Mouse (Mus musculus) stomach, postnatal 0 days (tissue): ENCODE measurements around the gene Psmb9. TPM values are rescaled to one million over a fixed set of nuclear protein-coding genes. Genes with fewer than 3 reads are reported as not detected.
A peak's percentile ranks its signal among the peaks of the same experiment; 100 is the strongest.
"Not testable (repeated sequence)": the region's sequence is repeated elsewhere in the genome, so short reads cannot be mapped to it uniquely, and the experiment has no call there.

Source experiments
- ATAC-seq: fragments of 200-750 bp; cut with Nextera tagmentation; 2 replicates; pipeline ENCODE4 v1.8.0; 2017; ENCODE audit not compliant: low FRiP score, low TSS enrichment
- DNase-seq: peaks from one replicate; pipeline ENCODE4 v3.0.0-alpha.2; 2016; ENCODE audit warnings: low spot score
- H3K27ac ChIP-seq: fragments of 300-500 bp; sonication (generic); replicated peaks from 2 replicates; pipeline ENCODE4 v1.5.1; 2014; ENCODE audit warnings: mild to moderate bottlenecking, control low read depth
- H3K27me3 ChIP-seq: fragments of 300-500 bp; sonication (generic); 2 replicates; pipeline ENCODE4 v1.6.1; 2014; ENCODE audit warnings: low read length; ENCODE audit not compliant: control insufficient read depth, insufficient read depth
- H3K36me3 ChIP-seq: fragments of 300-500 bp; sonication (generic); 2 replicates; pipeline ENCODE4 v1.6.1; 2014; ENCODE audit warnings: low read length, mixed read lengths; ENCODE audit not compliant: control insufficient read depth, insufficient read depth
- H3K4me1 ChIP-seq: fragments of 300-500 bp; sonication (generic); replicated peaks from 2 replicates; pipeline ENCODE4 v1.6.1; 2014; ENCODE audit warnings: antibody characterized with exemption; ENCODE audit not compliant: control insufficient read depth, insufficient read depth
- H3K4me2 ChIP-seq: fragments of 300-500 bp; sonication (generic); replicated peaks from 2 replicates; pipeline ENCODE4 v1.6.1; 2014; ENCODE audit warnings: low read depth, mild to moderate bottlenecking, control low read depth, moderate library complexity
- H3K4me3 ChIP-seq: fragments of 300-500 bp; sonication (generic); 2 replicates; pipeline ENCODE4 v1.5.1; 2014; ENCODE audit warnings: low read depth, low read length, control low read depth
- H3K9ac ChIP-seq: fragments of 300-500 bp; sonication (generic); 2 replicates; pipeline ENCODE4 v1.6.1; 2014; ENCODE audit warnings: mild to moderate bottlenecking, low read length, control low read depth, mixed read lengths
- H3K9me3 ChIP-seq: fragments of 300-500 bp; sonication (generic); 2 replicates; pipeline ENCODE4 v1.6.1; 2016; ENCODE audit warnings: low read length; ENCODE audit not compliant: control insufficient read depth
- CTCF ChIP-seq: IDR thresholded peaks from 2 replicates; pipeline ENCODE4 v1.5.1; 2016; ENCODE audit warnings: antibody characterized with exemption, low read depth, mild to moderate bottlenecking, moderate library complexity
- EP300 ChIP-seq: optimal IDR thresholded peaks from 2 replicates; pipeline ENCODE3; 2016; ENCODE audit warnings: antibody characterized with exemption
- WGBS: fragments of 180-500 bp; shearing (Covaris S2); extraction: QIAGEN DNeasy Blood & Tissue Kit; methylation state at CpG from one replicate; pipeline ENCODE4 v1.1.7; 2014; 5-methylcytosine and 5-hydroxymethylcytosine counted together
- polyA plus RNA-seq: library from polyadenylated mRNA; unstranded; fragments of >200 nt; fragmentation: Nextera tagmentation; extraction: Ambion mirVana; gene quantifications from 2 replicates; pipeline ENCODE4 v1.2.1, GENCODE M21; 2015

Gene Psmb9
- polyA plus RNA-seq, 1 experiment from 2014 or later = 12.8 TPM

DNA sequence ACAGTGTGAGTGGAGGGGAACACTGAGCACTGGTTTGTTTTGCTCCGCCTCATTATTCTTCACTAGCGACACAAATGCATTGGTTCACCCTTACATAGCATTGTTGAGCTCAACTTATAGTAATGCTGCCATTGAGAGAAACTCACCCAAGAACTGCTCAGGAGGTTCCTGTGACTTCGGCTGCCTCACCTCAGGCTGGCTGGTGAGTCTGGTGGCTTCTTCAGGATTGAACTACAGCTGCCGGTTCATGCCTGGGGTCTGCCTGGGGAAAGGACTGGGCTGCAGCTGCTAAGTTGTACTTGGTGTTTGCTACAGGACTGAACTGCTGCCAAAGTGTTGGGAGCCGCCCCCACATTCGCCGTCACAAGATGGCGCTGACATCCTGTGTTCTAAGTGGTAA is 37.9 kb upstream of the Psmb9 start:
- WGBS = 95% methylated on average over 8 of the region's 8 CpGs

GRCm38 (mm10) chr17:34224816-34225215 is 37.3 kb upstream of the Psmb9 start:
- Histone ChIP-seq H3K27ac (no peak overlapping the region), H3K27me3 (no peaks in the 10 kb centered on the region), H3K9me3 (no peaks in the 10 kb centered on the region), H3K9ac (no peak overlapping the region), H3K36me3 (no peaks in the 10 kb centered on the region), H3K4me3 (no peak overlapping the region), H3K4me1 (no peaks in the 10 kb centered on the region), H3K4me2 (no peak overlapping the region)
- no peak for DNase-seq
- no peak for TF ChIP-seq CTCF
- no peak for TF ChIP-seq EP300
- ATAC-seq = no peak
- 93% methylated on average over 3 of the region's 3 CpGs for WGBS

More for the DNA sequence above, 37.9 kb upstream of the Psmb9 start:
- Histone ChIP-seq H3K4me3 (no peak overlapping the region), H3K27ac (no peak overlapping the region), H3K27me3 (no peaks in the 10 kb centered on the region), H3K4me1 (no peaks in the 10 kb centered on the region), H3K4me2 (no peak overlapping the region), H3K9me3 (no peaks in the 10 kb centered on the region), H3K36me3 (no peaks in the 10 kb centered on the region), H3K9ac (no peak overlapping the region)
- ATAC-seq (no peak), DNase-seq (no peak)
- TF ChIP-seq CTCF (no peak), EP300 (no peak)

DNA sequence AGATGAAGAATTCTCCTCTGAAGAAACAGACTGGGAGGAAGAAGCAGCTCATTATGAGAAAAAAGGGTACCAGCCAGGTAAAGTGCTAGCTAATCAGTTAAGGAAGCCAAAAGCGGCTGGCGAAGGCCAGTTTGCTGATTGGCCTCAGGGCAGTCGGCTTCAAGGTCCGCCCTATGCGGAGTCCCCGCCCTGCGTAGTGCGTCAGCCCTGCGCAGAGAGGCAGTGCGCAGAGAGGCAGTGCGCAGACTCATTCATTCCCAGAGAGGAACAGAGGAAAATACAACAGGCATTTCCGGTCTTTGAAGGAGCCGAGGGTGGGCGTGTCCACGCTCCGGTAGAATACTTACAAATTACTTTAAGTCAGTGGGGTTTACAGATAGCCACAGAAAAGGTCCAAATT is 32.8 kb upstream of the Psmb9 start:
- not testable (repeated sequence) for H3K9me3 ChIP-seq, H3K36me3 ChIP-seq, H3K4me2 ChIP-seq, H3K9ac ChIP-seq, DNase-seq, ATAC-seq, H3K27me3 ChIP-seq, H3K4me1 ChIP-seq, H3K4me3 ChIP-seq, H3K27ac ChIP-seq
- 100% methylated on average over 4 of the region's 16 CpGs for WGBS

DNA sequence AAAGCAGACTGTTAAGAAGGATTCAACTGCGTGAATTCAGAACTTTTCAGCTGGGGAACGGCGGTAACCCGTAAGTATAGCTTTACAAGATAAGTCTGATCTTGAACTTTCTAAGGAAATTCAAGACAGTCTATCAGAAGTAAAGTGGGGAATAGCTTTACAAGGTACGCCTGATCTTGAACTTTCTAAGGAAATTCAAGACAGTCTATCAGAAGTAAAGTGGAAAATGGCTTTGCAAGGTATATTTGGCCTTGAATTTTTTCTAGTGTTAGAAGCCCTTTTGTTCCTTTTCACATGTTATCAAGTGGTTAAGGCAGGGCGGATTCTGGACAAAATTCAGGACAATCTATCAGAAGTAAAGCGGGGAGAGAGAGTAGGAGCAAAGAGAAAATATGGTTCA is 32.2 kb upstream of the Psmb9 start:
- DNase-seq, H3K27me3 ChIP-seq, H3K9me3 ChIP-seq, H3K36me3 ChIP-seq, H3K27ac ChIP-seq, ATAC-seq, H3K4me2 ChIP-seq, H3K4me3 ChIP-seq, H3K4me1 ChIP-seq, H3K9ac ChIP-seq: not testable (repeated sequence)
- 92% methylated on average over 3 of the region's 7 CpGs for WGBS

DNA sequence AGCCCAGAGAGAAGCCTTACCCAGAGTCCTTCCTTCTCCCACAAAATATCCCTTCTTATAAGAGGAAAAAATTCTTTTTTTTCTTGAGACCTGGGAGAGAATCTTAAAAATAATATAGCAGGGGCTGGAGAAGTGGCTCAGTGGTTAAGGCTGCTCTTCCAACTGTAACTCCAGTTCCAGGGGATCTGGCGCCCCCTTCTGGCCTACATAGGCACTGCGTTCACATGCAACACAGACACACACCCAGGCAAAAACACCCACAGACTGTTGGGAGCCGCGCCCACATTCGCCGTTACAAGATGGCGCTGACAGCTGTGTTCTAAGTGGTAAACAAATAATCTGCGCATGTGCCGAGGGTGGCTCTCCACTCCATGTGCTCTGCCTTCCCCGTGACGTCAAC is 31.5 kb upstream of the Psmb9 start:
- TF ChIP-seq CTCF = peak; percentile 63

DNA sequence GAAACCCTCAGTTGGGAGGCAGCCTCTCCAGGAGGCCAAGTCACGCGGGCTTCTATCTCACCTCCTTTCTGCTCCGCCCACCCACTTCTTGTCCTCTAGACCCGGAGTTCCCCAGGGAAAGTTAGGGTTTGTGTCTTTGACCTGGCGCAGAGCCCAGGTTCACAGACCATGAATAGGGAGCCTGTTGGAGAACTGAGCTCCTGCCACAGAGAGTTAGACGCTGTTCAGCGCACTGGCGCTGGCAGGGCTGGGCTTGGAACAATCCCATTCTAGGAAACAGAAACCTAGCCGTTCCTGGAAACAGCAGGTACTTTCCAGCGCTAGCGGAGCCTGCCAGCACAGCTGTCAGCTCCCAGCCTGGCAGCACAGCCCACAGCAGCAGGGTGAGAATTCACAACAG is 31.1 kb upstream of the Psmb9 start:
- no peaks in the 10 kb centered on the region for H3K36me3 ChIP-seq
- no peak overlapping the region for H3K27ac ChIP-seq
- TF ChIP-seq CTCF = no peak
- TF ChIP-seq EP300 = no peak
- H3K4me1 ChIP-seq = no peaks in the 10 kb centered on the region
- ATAC-seq (peak; percentile 91), DNase-seq (peak; percentile 54)
- H3K4me2 ChIP-seq = no peak overlapping the region; the same call in 1 of the 2 replicates
- H3K9me3 ChIP-seq = no peaks in the 10 kb centered on the region
- H3K27me3 ChIP-seq = no peaks in the 10 kb centered on the region
- H3K9ac ChIP-seq = no peak overlapping the region
- 73% methylated on average over 11 of the region's 11 CpGs for WGBS
- H3K4me3 ChIP-seq = no peak overlapping the region

More for the DNA sequence above, 31.5 kb upstream of the Psmb9 start:
- WGBS = 90% methylated on average over 7 of the region's 11 CpGs
- H3K9ac ChIP-seq, H3K9me3 ChIP-seq, H3K27me3 ChIP-seq, H3K4me2 ChIP-seq, H3K4me1 ChIP-seq, H3K27ac ChIP-seq, H3K36me3 ChIP-seq, H3K4me3 ChIP-seq: not testable (repeated sequence)
- DNase-seq = peak; percentile 35
- ATAC-seq = peak; percentile 53; the same call in 1 of the 2 replicates
